Mouse (Mus musculus) CH12.LX (cell line): Measurements from ENCODE around the gene Lyl1. TPM values are rescaled to one million over a fixed set of nuclear protein-coding genes. Genes with fewer than 3 reads are reported as not detected.

Experiments used
- DNase-seq: peaks from one replicate; pipeline ENCODE4 v3.0.0-alpha.2; 2013; ENCODE audit errors: extremely low read depth
- H3K27ac ChIP-seq: 2 replicates; pipeline ENCODE4 v1.5.1; 2012; ENCODE audit warnings: low read depth, mild to moderate bottlenecking, control low read depth, moderate library complexity; ENCODE audit not compliant: insufficient read depth
- H3K27me3 ChIP-seq: replicated peaks from 2 replicates; pipeline ENCODE3; 2012; ENCODE audit warnings: inconsistent platforms
- H3K36me3 ChIP-seq, 2 experiments: replicated peaks in 1 of 2; 2 replicates each; pipeline versions ENCODE3 to v1.6.1; 2012; ENCODE audit warnings: inconsistent platforms in 1 of 2, low read length in 1 of 2, mild to moderate bottlenecking in 1 of 2, mixed read lengths in 1 of 2, moderate library complexity in 1 of 2; ENCODE audit not compliant: control insufficient read depth in 1 of 2, insufficient read depth in 1 of 2
- H3K4me1 ChIP-seq, 2 experiments: 2 replicates each; pipeline ENCODE4 v1.6.1; 2012; ENCODE audit warnings: inconsistent platforms in 1 of 2, moderate library complexity in 1 of 2; ENCODE audit not compliant: insufficient read depth in 2 of 2, control insufficient read depth in 1 of 2
- H3K4me2 ChIP-seq: 2 replicates; pipeline ENCODE4 v1.6.1; 2012; ENCODE audit warnings: low read depth, mild to moderate bottlenecking, control low read depth; ENCODE audit not compliant: poor library complexity, insufficient read depth, severe bottlenecking
- H3K4me3 ChIP-seq, 3 experiments: fragments of 150-350 bp in 1 of 3; sonication (generic) in 1 of 3; replicated peaks in 1 of 3; 2 replicates each; pipeline versions ENCODE3 to v1.5.1; 2011 to 2012; ENCODE audit warnings: low read depth in 2 of 3, low read length in 2 of 3, mild to moderate bottlenecking in 2 of 3, moderate library complexity in 2 of 3, control low read depth in 1 of 3, improper control_type of control experiment in 1 of 3, inconsistent platforms in 1 of 3, mixed read lengths in 1 of 3; ENCODE audit not compliant: poor library complexity in 1 of 3
- H3K79me2 ChIP-seq: replicated peaks from 2 replicates; pipeline ENCODE4 v1.6.1; 2012; ENCODE audit warnings: mild to moderate bottlenecking, moderate library complexity; ENCODE audit not compliant: control insufficient read depth, poor library complexity, insufficient read depth, severe bottlenecking; ENCODE audit errors: extremely low read depth
- H3K9ac ChIP-seq: 2 replicates; pipeline ENCODE4 v1.6.1; 2012; ENCODE audit warnings: low read depth, mild to moderate bottlenecking, control low read depth, moderate library complexity; ENCODE audit not compliant: insufficient read depth
- H3K9me3 ChIP-seq: replicated peaks from 2 replicates; pipeline ENCODE3; 2012; ENCODE audit warnings: low read length, inconsistent platforms, mixed read lengths
- BHLHE40 ChIP-seq: IDR thresholded peaks from 2 replicates; pipeline ENCODE4 v1.6.1; 2011; ENCODE audit warnings: mild to moderate bottlenecking, low read depth, low read length, improper control_type of control experiment
- CTCF ChIP-seq, 2 experiments: IDR thresholded peaks in 1 of 2; conservative IDR thresholded peaks in 1 of 2; 2 replicates each; pipeline ENCODE4 v1.5.1; 2011 to 2012; ENCODE audit warnings: low read depth in 2 of 2, low read length in 2 of 2, improper control_type of control experiment in 1 of 2, inconsistent platforms in 1 of 2, mild to moderate bottlenecking in 1 of 2, moderate library complexity in 1 of 2
- E2F4 ChIP-seq: IDR thresholded peaks from 2 replicates; pipeline ENCODE4 v1.6.1; 2011; ENCODE audit warnings: low read depth, low read length, improper control_type of control experiment; ENCODE audit not compliant: insufficient replicate concordance
- ELF1 ChIP-seq: IDR thresholded peaks from 2 replicates; pipeline ENCODE4 v1.6.1; 2014; ENCODE audit warnings: low read depth, mild to moderate bottlenecking, inconsistent platforms, low read length, improper control_type of control experiment
- ETS1 ChIP-seq: conservative IDR thresholded peaks from 2 replicates; pipeline ENCODE4 v1.6.1; 2012; ENCODE audit warnings: low read depth, mild to moderate bottlenecking, inconsistent platforms, low read length, improper control_type of control experiment, moderate library complexity
- GABPA ChIP-seq: IDR thresholded peaks from 2 replicates; pipeline ENCODE4 v1.6.1; 2012; ENCODE audit warnings: low read depth, low read length, improper control_type of control experiment, inconsistent platforms; ENCODE audit not compliant: insufficient replicate concordance
- HCFC1 ChIP-seq: IDR thresholded peaks from 2 replicates; pipeline ENCODE4 v1.6.1; 2012; ENCODE audit warnings: low read depth, mild to moderate bottlenecking, inconsistent platforms, low read length, improper control_type of control experiment
- JUND ChIP-seq: conservative IDR thresholded peaks from 2 replicates; pipeline ENCODE4 v1.6.1; 2011; ENCODE audit warnings: low read depth, low read length, improper control_type of control experiment
- KAT2A ChIP-seq: IDR thresholded peaks from 2 replicates; pipeline ENCODE4 v1.6.1; 2012; ENCODE audit warnings: low read length, improper control_type of control experiment, inconsistent platforms; ENCODE audit not compliant: insufficient replicate concordance
- MAFK ChIP-seq: IDR thresholded peaks from 2 replicates; pipeline ENCODE4 v1.6.1; 2011; ENCODE audit warnings: low read length, improper control_type of control experiment; ENCODE audit not compliant: insufficient replicate concordance
- MAX ChIP-seq: IDR thresholded peaks from 2 replicates; pipeline ENCODE4 v1.6.1; 2011; ENCODE audit warnings: low read length, improper control_type of control experiment
- MAZ ChIP-seq: IDR thresholded peaks from 2 replicates; pipeline ENCODE4 v1.6.1; 2012; ENCODE audit warnings: low read depth, mild to moderate bottlenecking, inconsistent platforms, low read length, improper control_type of control experiment, moderate library complexity
- MEF2A ChIP-seq: IDR thresholded peaks from 2 replicates; pipeline ENCODE4 v1.6.1; 2014; ENCODE audit warnings: low read depth, mild to moderate bottlenecking, inconsistent platforms, low read length, improper control_type of control experiment, borderline replicate concordance
- MXI1 ChIP-seq: IDR thresholded peaks from 2 replicates; pipeline ENCODE4 v1.6.1; 2011; ENCODE audit warnings: mild to moderate bottlenecking, low read depth, low read length, improper control_type of control experiment
- MYC ChIP-seq: IDR thresholded peaks from 2 replicates; pipeline ENCODE4 v1.6.1; 2011; ENCODE audit warnings: low read depth, mild to moderate bottlenecking, improper control_type of control experiment, low read length
- NELFE ChIP-seq: IDR thresholded peaks from 2 replicates; pipeline ENCODE4 v1.6.1; 2011; ENCODE audit warnings: low read depth, low read length, improper control_type of control experiment
- NRF1 ChIP-seq: IDR thresholded peaks from 2 replicates; pipeline ENCODE4 v1.6.1; 2014; ENCODE audit warnings: low read depth, mild to moderate bottlenecking, inconsistent platforms, low read length, improper control_type of control experiment, moderate library complexity
- PAX5 ChIP-seq: IDR thresholded peaks from 2 replicates; pipeline ENCODE4 v1.6.1; 2012; ENCODE audit warnings: low read length, inconsistent platforms, mixed read lengths
- RAD21 ChIP-seq: IDR thresholded peaks from 2 replicates; pipeline ENCODE4 v1.6.1; 2011; ENCODE audit warnings: low read depth, mild to moderate bottlenecking, low read length, improper control_type of control experiment, moderate library complexity
- SMC3 ChIP-seq: IDR thresholded peaks from 2 replicates; pipeline ENCODE4 v1.6.1; 2011; ENCODE audit warnings: low read depth, low read length, improper control_type of control experiment
- TBP ChIP-seq: conservative IDR thresholded peaks from 2 replicates; pipeline ENCODE4 v1.6.1; 2011; ENCODE audit warnings: low read depth, low read length, improper control_type of control experiment
- TCF12 ChIP-seq: IDR thresholded peaks from 2 replicates; pipeline ENCODE4 v1.6.1; 2014; ENCODE audit warnings: low read depth, mild to moderate bottlenecking, inconsistent platforms, low read length, improper control_type of control experiment
- USF1 ChIP-seq: IDR thresholded peaks from 2 replicates; pipeline ENCODE4 v1.6.1; 2014; ENCODE audit warnings: low read depth, mild to moderate bottlenecking, inconsistent platforms, low read length, improper control_type of control experiment
- ZC3H11A ChIP-seq: IDR thresholded peaks from 2 replicates; pipeline ENCODE4 v1.6.1; 2012; ENCODE audit warnings: low read depth, mild to moderate bottlenecking, inconsistent platforms, low read length, improper control_type of control experiment
- ZKSCAN1 ChIP-seq: IDR thresholded peaks from 2 replicates; pipeline ENCODE4 v1.6.1; 2012; ENCODE audit warnings: low read depth, inconsistent platforms, low read length, improper control_type of control experiment, borderline replicate concordance
- ZMIZ1 ChIP-seq: IDR thresholded peaks from 2 replicates; pipeline ENCODE4 v1.6.1; 2012; ENCODE audit warnings: low read depth, mild to moderate bottlenecking, inconsistent platforms, low read length, improper control_type of control experiment
- ZNF384 ChIP-seq: IDR thresholded peaks from 2 replicates; pipeline ENCODE4 v1.6.1; 2012; ENCODE audit warnings: low read depth, low read length, improper control_type of control experiment, inconsistent platforms
- dilution Hi-C: fragments of 300-500 bp; cut with MboI; formaldehyde crosslinking; loops from 2 replicates; pipeline ENCODE4 v1.14.3; 2020; ENCODE audit warnings: low sequenced_read_pairs; ENCODE audit not compliant: extremely low pct_unique_long_range_greater_than_20kb, extremely low pct_ligation_motif_present
- in situ Hi-C: fragments of 300-500 bp; cut with MboI; formaldehyde crosslinking; loops from 3 replicates; pipeline ENCODE4 v1.14.3; 2019; ENCODE audit warnings: low sequenced_read_pairs, low pct_ligation_motif_present, low pct_unique_long_range_greater_than_20kb, mixed read lengths
- polyA plus RNA-seq: library from polyadenylated mRNA; unstranded; fragments of >175 nt; gene quantifications from 2 replicates; pipeline ENCODE4 v1.2.1, GENCODE M21; 2012; ENCODE audit warnings: low read depth; ENCODE audit not compliant: insufficient read length
- total RNA-seq, 2 experiments: library from RNA; depleted of rRNA; stranded (reverse); fragments of 300-350 nt in 1 of 2; fragments of >200 nt in 1 of 2; gene quantifications; 2 replicates each; pipeline ENCODE4 v1.2.3; 2012 to 2014

The Lyl1 gene
- total and polyA plus RNA-seq, 3 experiments, result 20.6 to 53.2 (median 38.5) TPM

DNA sequence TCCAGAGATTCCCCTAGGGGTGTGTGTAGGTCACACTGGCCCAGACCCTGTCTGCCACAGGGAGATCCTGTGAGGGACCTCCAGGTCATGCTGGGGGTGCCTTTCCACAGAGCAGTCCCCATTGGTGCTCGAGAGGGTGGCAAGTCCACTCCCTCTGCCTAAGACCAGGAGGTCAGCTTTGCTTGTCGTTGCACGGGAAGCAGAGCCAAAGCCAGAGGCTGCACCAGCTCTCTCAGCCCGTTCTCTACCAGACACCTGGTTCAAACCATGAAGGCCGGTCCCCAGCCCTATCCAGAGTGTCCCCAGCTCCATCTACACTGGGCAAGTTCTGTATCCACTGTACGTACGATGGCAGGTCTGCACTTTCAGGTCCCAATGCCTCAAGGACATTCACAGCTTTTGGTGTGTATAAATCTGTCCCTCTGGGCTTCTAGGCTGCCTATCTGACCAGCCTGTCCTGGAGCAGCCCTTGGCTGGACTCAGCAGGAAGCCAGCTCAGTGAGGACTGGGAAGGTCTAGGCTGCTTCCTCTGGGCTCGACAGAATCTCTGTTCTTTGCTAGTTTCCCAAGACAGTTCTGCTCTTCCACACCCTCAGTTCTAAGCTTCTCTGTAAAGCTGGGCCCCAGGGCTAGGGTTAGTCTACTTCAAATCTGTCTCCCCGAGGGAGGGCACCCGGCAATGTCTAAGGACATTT, 24.1 kb downstream of the Lyl1 start:
- no peak for DNase-seq
- dilution Hi-C loops (no loop called here), in situ Hi-C loops (no loop called here)
- no peak overlapping the region for H3K9ac ChIP-seq
- H3K4me2 ChIP-seq, result no peak overlapping the region
- H3K4me1 ChIP-seq, result peaks cover 12 to 27% of the 10 kb centered on the region in 2 experiments
- H3K79me2 ChIP-seq, result no peaks in the 10 kb centered on the region
- peaks cover 32% of the 10 kb centered on the region for H3K27me3 ChIP-seq
- no peak overlapping the region for H3K27ac ChIP-seq
- H3K36me3 ChIP-seq, result no peaks in the 10 kb centered on the region
- no peaks in the 10 kb centered on the region for H3K9me3 ChIP-seq
- no peak overlapping the region for H3K4me3 ChIP-seq
- TF ChIP-seq TCF12 (no peak), MAX (no peak), PAX5 (no peak), E2F4 (no peak), KAT2A (no peak), ZNF384 (no peak), GABPA (no peak), HCFC1 (no peak), ELF1 (no peak), MYC (no peak), SMC3 (no peak), ZKSCAN1 (no peak), ZMIZ1 (no peak), TBP (no peak), MAFK (no peak), RAD21 (no peak), USF1 (no peak), MXI1 (no peak), MEF2A (no peak), ZC3H11A (no peak)

DNA sequence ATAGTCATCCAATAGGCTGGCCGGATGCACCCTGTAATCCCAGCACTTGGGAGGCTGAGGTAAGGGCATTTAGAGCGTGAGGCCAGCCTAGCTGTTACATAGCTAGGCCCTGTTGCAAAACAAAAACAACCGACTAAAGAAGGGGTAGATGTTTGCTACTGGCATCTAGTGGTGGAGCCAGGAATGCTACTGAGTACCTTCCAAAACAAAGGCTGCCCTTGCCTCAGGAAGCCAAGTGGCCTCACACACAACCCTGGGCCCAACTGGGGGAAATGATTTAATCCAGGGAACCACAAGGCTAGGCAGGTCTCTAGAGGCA, 24.6 kb downstream of the Lyl1 start:
- dilution Hi-C loops (no loop called here), in situ Hi-C loops (no loop called here)
- Histone ChIP-seq H3K36me3 (no peaks in the 10 kb centered on the region), H3K4me1 (peaks cover 12 to 27% of the 10 kb centered on the region in 2 experiments), H3K27ac (no peak overlapping the region), H3K4me2 (no peak overlapping the region), H3K4me3 (no peak overlapping the region), H3K79me2 (no peaks in the 10 kb centered on the region), H3K9me3 (no peaks in the 10 kb centered on the region), H3K9ac (no peak overlapping the region), H3K27me3 (peaks cover 30% of the 10 kb centered on the region)
- TF ChIP-seq NELFE (no peak), MAZ (no peak), TCF12 (no peak), RAD21 (peak; percentile 23), BHLHE40 (no peak), PAX5 (no peak), NRF1 (no peak), JUND (no peak), ETS1 (no peak), CTCF (conservative IDR thresholded peaks at IDR 0.05 in 1 of 2, IDR thresholded peaks at IDR 0.05 in 1 of 2; ENCODE audit: low read depth in 2 of 2, low read length in 2 of 2) (peak in 1 of 2 experiments; percentile 56; a peak in 2 of 4 replicates), SMC3 (peak; percentile 37)
- no peak for DNase-seq
